Mouse (Mus musculus) heart, embryonic 12.5 days (tissue): ENCODE measurements around the gene Farp2. TPM values are rescaled to one million over a fixed set of nuclear protein-coding genes. Genes with fewer than 3 reads are reported as not detected.

Experiments
- ATAC-seq: fragments of 200-750 bp; cut with Nextera tagmentation; 2 replicates; pipeline ENCODE4 v1.8.0; 2017; ENCODE audit warnings: moderate TSS enrichment, moderate library complexity; ENCODE audit not compliant: insufficient number of reproducible peaks, low FRiP score
- H3K27ac ChIP-seq: fragments of 300-500 bp; sonication (generic); 2 replicates; pipeline ENCODE4 v1.5.1; 2016; ENCODE audit warnings: mild to moderate bottlenecking, moderate library complexity; ENCODE audit not compliant: poor library complexity, severe bottlenecking
- H3K27me3 ChIP-seq: fragments of 300-500 bp; sonication (generic); replicated peaks from 2 replicates; pipeline ENCODE4 v1.6.1; 2016; ENCODE audit warnings: mild to moderate bottlenecking, moderate library complexity
- H3K36me3 ChIP-seq: fragments of 300-500 bp; sonication (generic); 2 replicates; pipeline ENCODE4 v1.6.1; 2016; ENCODE audit warnings: mild to moderate bottlenecking, moderate library complexity
- H3K4me1 ChIP-seq: fragments of 300-500 bp; sonication (generic); replicated peaks from 2 replicates; pipeline ENCODE4 v1.6.1; 2016; ENCODE audit warnings: mild to moderate bottlenecking
- H3K4me2 ChIP-seq: fragments of 300-500 bp; sonication (generic); 2 replicates; pipeline ENCODE4 v1.6.1; 2016; ENCODE audit warnings: mild to moderate bottlenecking, moderate library complexity
- H3K4me3 ChIP-seq: fragments of 300-500 bp; sonication (generic); 2 replicates; pipeline ENCODE4 v1.5.1; 2016; ENCODE audit warnings: mild to moderate bottlenecking
- H3K9ac ChIP-seq: fragments of 300-500 bp; sonication (generic); 2 replicates; pipeline ENCODE4 v1.6.1; 2016; ENCODE audit warnings: mild to moderate bottlenecking, moderate library complexity
- H3K9me3 ChIP-seq: fragments of 300-500 bp; sonication (generic); replicated peaks from 2 replicates; pipeline ENCODE4 v1.6.1; 2016; ENCODE audit warnings: mild to moderate bottlenecking, moderate library complexity
- WGBS: fragments of 180-500 bp; shearing (Covaris S2); methylation state at CpG from one replicate; pipeline ENCODE4 v1.1.7; 2016; 5-methylcytosine and 5-hydroxymethylcytosine counted together
- polyA plus RNA-seq: library from polyadenylated mRNA; unstranded; fragments of >200 nt; fragmentation: Nextera tagmentation; extraction: Ambion mirVana; gene quantifications from 2 replicates; pipeline ENCODE4 v1.2.1, GENCODE M21; 2016

The Farp2 gene
- polyA plus RNA-seq, 1 experiment from 2014 or later: 4.2 TPM

DNA sequence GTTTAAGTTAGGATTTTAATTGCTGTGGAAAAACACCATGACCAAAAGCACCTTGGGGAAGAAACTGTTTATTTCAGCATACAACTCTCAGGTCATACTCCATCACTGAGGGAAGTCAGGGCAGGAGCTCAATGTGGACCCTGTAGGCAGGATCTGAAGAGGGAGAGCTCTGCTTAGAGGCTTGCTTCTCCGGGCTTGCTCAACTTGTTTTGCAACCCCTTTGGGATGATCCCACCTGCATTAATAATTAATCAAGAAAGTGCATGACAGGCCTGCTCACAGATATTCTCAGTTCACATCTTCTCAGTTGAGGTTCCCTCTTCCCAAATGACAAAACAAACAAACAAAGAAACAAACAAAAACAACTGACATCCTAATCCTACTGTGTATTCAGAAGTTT, 51.8 kb downstream of the Farp2 start:
- ATAC-seq: no peak
- Histone ChIP-seq H3K27me3 (no peaks in the 10 kb centered on the region), H3K9ac (no peak overlapping the region), H3K4me3 (no peak overlapping the region), H3K4me1 (no peaks in the 10 kb centered on the region), H3K36me3 (no peaks in the 10 kb centered on the region), H3K4me2 (no peak overlapping the region), H3K9me3 (no peaks in the 10 kb centered on the region), H3K27ac (no peak overlapping the region)
- WGBS: 68% methylated on average over 1 of the region's 1 CpGs

DNA sequence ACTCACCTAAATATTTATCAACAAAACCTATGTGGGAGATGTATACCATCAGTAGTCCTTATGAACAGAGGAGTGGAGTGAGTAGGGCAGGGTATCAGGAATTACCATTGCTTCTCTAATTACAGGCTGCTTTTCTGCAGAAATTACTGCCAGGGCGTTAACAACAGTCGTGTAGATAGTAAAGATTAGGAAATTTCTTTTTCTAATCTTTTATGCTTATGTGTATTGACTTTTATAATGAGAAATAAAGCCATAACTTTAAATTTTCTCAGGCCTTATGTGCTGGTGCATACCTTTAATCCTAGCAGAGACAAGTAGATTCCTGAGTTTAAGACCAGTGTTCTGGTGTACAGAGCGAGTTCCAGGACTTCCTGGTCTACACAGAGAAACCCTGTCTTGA, 52.9 kb downstream of the Farp2 start:
- Histone ChIP-seq H3K4me2 (no peak overlapping the region), H3K4me1 (no peaks in the 10 kb centered on the region), H3K9me3 (no peaks in the 10 kb centered on the region), H3K9ac (no peak overlapping the region), H3K27me3 (no peaks in the 10 kb centered on the region), H3K4me3 (no peak overlapping the region), H3K27ac (no peak overlapping the region), H3K36me3 (0 out of 2 replicates have a peak, but pooled peaks cover 5% of the 10 kb centered on the region)
- no peak for ATAC-seq
- 78% methylated on average over 3 of the region's 3 CpGs for WGBS

DNA sequence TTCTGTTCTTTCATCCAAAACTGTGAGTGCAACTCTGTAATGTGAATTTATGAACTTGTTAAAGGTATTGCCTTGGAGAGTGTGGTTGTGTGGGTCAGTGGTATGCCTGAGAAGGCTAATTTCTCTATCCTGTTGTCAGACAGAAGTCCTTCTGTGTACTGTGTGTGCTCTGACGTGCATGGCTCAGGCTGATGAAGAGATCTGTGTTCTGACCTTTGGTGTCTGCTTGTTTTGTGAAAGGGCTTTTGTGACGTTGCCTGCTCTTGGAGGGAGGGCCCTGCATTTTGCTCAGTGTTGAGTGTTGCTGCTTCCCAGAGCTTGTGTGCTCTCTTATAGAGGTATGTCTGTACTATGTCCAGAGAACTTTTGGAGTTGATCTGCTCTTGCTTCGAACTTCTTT, 55.1 kb downstream of the Farp2 start:
- H3K4me3 ChIP-seq: no peak overlapping the region
- peaks cover 9% of the 10 kb centered on the region for H3K9me3 ChIP-seq
- no peak overlapping the region for H3K9ac ChIP-seq
- no peak overlapping the region for H3K27ac ChIP-seq
- ATAC-seq: no peak
- no peaks in the 10 kb centered on the region for H3K27me3 ChIP-seq
- H3K4me2 ChIP-seq: no peak overlapping the region
- no peaks in the 10 kb centered on the region for H3K4me1 ChIP-seq
- peaks cover 23% of the 10 kb centered on the region for H3K36me3 ChIP-seq
- 60% methylated on average over 3 of the region's 3 CpGs for WGBS

DNA sequence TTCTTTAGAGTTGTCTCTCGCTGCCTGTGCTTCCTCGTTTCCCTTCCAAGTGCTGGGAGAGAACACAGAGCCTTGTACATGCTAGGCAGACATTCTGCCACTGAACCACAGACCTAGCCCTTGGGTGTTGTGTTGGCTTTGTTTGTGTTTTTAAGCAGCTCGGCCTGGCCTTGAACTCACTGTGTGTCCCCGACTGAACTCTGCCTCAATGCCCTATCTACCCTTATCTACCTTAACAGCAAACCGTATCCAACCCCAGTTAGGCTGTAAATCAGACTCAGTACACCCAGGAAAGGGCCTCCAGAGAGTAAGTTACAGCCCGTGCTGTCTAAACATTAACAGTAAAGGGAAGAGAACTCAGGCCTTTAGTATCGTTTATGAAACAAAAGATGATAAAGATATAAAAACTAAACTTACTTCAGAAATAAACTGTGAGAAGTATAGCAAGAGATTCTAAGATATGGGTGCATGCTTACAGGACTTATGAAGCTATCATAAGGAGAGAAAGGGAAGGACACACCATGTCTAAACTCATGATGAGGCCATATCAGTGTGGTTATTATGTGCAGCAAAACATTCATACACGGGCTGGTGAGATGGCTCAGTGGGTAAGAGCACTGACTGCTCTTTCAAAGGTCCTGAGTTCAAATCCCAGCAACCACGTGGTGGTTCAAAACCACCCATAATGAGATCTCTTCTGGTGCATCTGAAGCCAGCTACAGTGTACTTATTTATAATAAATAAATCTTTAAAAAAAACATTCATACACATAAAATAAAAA, 56.0 kb downstream of the Farp2 start:
- Histone ChIP-seq H3K4me2 (no peak overlapping the region), H3K36me3 (peaks cover 23% of the 10 kb centered on the region), H3K27ac (no peak overlapping the region), H3K27me3 (no peaks in the 10 kb centered on the region), H3K9ac (no peak overlapping the region), H3K9me3 (peaks cover 9% of the 10 kb centered on the region), H3K4me1 (no peaks in the 10 kb centered on the region), H3K4me3 (no peak overlapping the region)
- WGBS: 73% methylated on average over 9 of the region's 9 CpGs
- ATAC-seq: no peak

DNA sequence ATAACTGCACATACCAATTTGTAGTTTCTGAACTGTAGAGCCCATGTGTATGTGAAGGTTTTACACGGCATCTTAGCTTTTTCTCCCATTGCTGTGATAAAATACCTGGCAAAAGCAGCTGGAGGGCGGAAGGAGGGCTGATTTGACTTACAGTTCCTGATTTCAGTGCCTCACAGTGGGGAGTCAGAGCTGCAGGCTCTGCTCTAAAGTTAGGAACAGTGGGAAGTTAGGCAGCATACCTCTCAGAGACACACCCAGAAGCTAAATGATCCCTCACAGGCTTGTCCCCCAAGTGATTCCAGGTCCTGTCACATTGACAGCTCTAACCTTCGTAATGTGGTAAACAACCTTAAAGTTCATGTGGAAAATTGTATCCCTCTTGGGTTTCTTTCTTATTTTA, 65.2 kb downstream of the Farp2 start:
- WGBS: 70% methylated on average over 3 of the region's 3 CpGs
- H3K4me1 ChIP-seq: no peaks in the 10 kb centered on the region

DNA sequence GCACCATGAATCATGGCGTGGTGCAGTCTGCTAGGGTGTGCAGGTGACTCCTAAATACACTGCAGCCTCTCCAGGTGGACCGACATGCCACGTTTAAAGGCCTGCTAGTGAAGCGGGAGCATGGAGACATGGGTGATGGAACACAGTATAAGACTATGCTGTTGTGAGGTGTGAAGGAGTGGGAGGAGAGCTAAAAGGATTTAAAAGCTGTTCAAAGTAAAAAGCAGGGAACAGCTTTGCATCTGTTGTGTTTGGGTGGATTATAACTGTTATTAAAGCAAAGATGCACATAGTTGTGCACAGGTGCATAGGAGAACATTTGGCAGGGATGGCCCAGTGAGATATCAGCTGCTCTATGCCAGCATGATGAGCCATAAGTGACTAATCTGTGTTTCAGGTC, 66.0 kb downstream of the Farp2 start:
- ATAC-seq: no peak
- Histone ChIP-seq H3K9ac (no peak overlapping the region), H3K27ac (no peak overlapping the region), H3K27me3 (no peaks in the 10 kb centered on the region), H3K4me2 (no peak overlapping the region), H3K4me3 (no peak overlapping the region), H3K4me1 (no peaks in the 10 kb centered on the region), H3K36me3 (peaks cover 41% of the 10 kb centered on the region), H3K9me3 (no peaks in the 10 kb centered on the region)
- WGBS: 73% methylated on average over 4 of the region's 4 CpGs

More for the DNA sequence above, 65.2 kb downstream of the Farp2 start:
- no peak overlapping the region for H3K27ac ChIP-seq
- H3K9me3 ChIP-seq: no peaks in the 10 kb centered on the region
- no peak overlapping the region for H3K4me2 ChIP-seq
- H3K27me3 ChIP-seq: no peaks in the 10 kb centered on the region
- peaks cover 35% of the 10 kb centered on the region for H3K36me3 ChIP-seq
- H3K4me3 ChIP-seq: no peak overlapping the region
- no peak for ATAC-seq
- H3K9ac ChIP-seq: no peak overlapping the region

DNA sequence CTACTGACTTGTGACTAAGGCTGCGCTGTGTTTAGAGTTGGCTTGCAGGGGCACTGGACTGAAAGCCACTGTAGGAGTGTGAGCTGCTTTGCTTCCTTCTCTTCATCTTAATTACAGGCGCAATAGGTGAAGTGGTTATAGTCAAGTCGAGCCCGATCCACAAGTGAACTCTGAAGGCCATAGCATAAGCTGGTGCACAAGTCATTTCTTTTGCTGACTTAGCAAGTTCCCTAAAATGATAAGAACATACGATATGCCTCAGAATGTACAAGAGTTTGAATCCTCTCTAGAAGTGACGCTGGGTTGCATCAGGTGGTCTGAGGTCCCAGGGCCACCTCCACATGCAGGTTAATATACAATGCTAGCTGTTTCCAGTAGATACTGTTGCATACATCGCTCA, 69.7 kb downstream of the Farp2 start:
- Histone ChIP-seq H3K4me1 (no peaks in the 10 kb centered on the region), H3K36me3 (peaks cover 37% of the 10 kb centered on the region), H3K4me3 (no peak overlapping the region), H3K9me3 (no peaks in the 10 kb centered on the region; the same call in 1 of the 2 replicates), H3K9ac (no peak overlapping the region), H3K4me2 (no peak overlapping the region), H3K27ac (no peak overlapping the region), H3K27me3 (no peaks in the 10 kb centered on the region)
- 88% methylated on average over 7 of the region's 7 CpGs for WGBS
- ATAC-seq: no peak

DNA sequence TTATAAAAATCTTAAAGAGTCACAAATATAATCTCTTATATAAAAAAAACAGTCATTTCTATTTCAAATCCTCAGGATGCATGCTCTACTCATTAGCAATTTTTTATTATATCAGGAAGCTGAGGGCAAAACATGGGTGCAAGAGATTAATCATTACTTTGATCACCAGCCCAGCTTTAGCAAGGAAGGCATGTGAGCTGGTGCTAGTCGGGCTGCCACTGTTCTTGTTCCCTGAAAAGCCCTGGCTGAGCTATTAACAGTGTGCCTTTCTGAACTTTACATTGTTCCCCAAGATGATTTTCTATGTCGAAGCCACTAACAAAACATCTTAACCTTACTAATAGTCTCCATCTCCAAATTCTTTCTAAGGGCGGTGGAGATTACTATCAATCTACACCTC, 76.5 kb downstream of the Farp2 start:
- no peak for ATAC-seq
- H3K4me2 ChIP-seq: no peak overlapping the region
- H3K27ac ChIP-seq: no peak overlapping the region
- peaks cover under 1% of the 10 kb centered on the region; the same call in 1 of the 2 replicates for H3K9me3 ChIP-seq
- WGBS: 80% methylated on average over 3 of the region's 3 CpGs
- no peak overlapping the region for H3K9ac ChIP-seq
- no peaks in the 10 kb centered on the region for H3K4me1 ChIP-seq
- H3K36me3 ChIP-seq: peaks cover 4% of the 10 kb centered on the region; the same call in 1 of the 2 replicates
- no peak overlapping the region for H3K4me3 ChIP-seq
- H3K27me3 ChIP-seq: no peaks in the 10 kb centered on the region

DNA sequence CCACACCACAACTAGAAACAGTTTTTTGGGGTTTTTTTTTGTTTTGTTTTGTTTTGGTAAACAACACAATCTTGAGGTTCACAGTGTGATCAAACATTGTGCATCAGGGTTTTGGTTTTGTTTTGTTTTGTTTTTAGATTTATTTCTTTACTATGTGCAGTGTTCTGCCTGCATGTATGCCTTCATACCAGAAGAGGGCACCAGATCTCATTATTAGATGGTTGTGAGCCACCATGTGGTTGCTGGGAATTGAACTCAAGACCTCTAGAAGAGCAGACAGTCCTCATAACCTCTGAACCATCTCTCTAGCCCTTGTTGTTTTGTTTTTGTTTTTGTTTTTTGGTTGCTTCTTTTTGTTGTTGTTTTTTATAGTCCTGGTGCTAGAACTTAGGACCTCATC, 82.1 kb downstream of the Farp2 start:
- Histone ChIP-seq H3K27me3 (no peaks in the 10 kb centered on the region), H3K27ac (no peak overlapping the region), H3K9me3 (0 out of 2 replicates have a peak, but pooled peaks cover 4% of the 10 kb centered on the region), H3K36me3 (peaks cover 6% of the 10 kb centered on the region; the same call in 1 of the 2 replicates), H3K4me3 (no peak overlapping the region), H3K4me1 (no peaks in the 10 kb centered on the region), H3K9ac (no peak overlapping the region), H3K4me2 (no peak overlapping the region)
- ATAC-seq: no peak

DNA sequence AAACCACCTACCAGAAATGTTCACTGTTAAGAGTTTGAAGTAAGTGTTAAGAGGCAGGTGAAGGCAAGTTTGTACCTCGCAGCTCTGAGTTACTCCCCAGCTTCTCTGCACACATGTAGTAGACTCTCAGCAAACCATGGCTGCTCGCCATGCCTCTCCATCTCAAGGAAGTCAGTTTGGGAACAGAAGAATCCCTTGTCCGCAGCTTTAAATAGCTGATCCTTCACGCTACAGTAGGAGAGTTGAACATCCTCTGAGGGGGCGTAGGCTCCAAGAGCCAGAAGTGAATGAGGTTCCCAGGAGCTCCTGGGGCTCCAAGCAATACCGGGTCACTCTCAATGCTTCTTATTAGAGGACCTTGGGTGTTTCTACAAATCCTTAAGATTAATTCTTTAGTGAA, 84.0 kb downstream of the Farp2 start:
- Histone ChIP-seq H3K36me3 (peaks cover 6% of the 10 kb centered on the region; the same call in 1 of the 2 replicates), H3K4me3 (no peak overlapping the region), H3K9ac (no peak overlapping the region), H3K4me2 (no peak overlapping the region), H3K27ac (no peak overlapping the region), H3K9me3 (0 out of 2 replicates have a peak, but pooled peaks cover 4% of the 10 kb centered on the region), H3K27me3 (no peaks in the 10 kb centered on the region), H3K4me1 (no peaks in the 10 kb centered on the region)
- 70% methylated on average over 6 of the region's 6 CpGs for WGBS
- ATAC-seq: no peak

DNA sequence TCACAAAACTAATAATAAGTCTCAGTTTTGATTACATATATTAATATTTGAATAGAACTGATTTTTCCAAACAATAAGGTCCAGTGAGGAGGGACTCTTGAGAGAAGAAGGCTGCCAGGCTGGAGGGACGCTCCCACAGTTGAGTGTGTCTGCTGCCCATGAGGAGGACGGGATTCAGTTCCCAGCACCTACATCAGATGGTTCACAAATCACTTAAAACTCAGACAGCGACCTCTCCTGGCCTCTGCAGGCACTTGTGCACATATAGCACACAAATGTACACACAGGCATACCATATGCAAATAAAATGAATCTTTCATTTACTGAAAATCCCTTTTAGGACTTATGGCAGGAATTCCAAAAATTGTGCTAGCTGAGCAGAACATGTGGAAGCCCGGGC, 91.0 kb downstream of the Farp2 start:
- Histone ChIP-seq H3K36me3 (no peaks in the 10 kb centered on the region), H3K9ac (no peak overlapping the region), H3K9me3 (peaks cover 4% of the 10 kb centered on the region), H3K27ac (no peak overlapping the region), H3K4me2 (no peak overlapping the region), H3K4me1 (no peaks in the 10 kb centered on the region), H3K4me3 (no peak overlapping the region), H3K27me3 (no peaks in the 10 kb centered on the region)
- WGBS: 73% methylated on average over 4 of the region's 4 CpGs
- no peak for ATAC-seq

DNA sequence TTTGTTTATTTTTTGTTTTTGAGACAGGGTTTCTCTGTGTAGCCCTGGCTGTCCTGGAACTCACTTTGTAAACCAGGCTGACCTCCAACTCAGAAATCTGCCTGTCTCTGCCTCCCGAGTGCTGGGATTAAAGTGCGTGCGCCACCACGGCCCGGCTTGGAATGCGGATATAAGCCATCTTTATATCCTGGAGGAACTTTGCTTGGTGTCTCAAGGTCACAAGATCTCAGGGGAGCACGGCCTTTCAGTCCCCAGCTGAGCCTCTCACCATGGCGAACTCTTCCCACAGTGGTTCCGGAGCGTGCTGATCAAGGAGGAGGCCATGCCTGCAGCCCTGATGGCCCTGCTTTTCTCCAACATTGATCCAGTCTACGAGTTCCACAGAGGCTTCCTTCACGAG, 92.0 kb downstream of the Farp2 start:
- no peak overlapping the region for H3K4me2 ChIP-seq
- no peak for ATAC-seq
- 93% methylated on average over 12 of the region's 12 CpGs for WGBS
- H3K4me3 ChIP-seq: no peak overlapping the region
- no peak overlapping the region for H3K9ac ChIP-seq
- no peaks in the 10 kb centered on the region for H3K36me3 ChIP-seq
- H3K27ac ChIP-seq: no peak overlapping the region
- H3K9me3 ChIP-seq: peaks cover 4% of the 10 kb centered on the region
- no peaks in the 10 kb centered on the region for H3K27me3 ChIP-seq
- H3K4me1 ChIP-seq: 0 out of 2 replicates have a peak, but pooled peaks cover 2% of the 10 kb centered on the region
